Mouse (Mus musculus): ENCODE data around the gene Pgm2. TPM values are rescaled to one million over a fixed set of nuclear protein-coding genes. Genes with fewer than 3 reads are reported as not detected.

Pgm2 gene
- polyA plus RNA-seq, 1 experiment from 2014 or later = 39.9 TPM

DNA sequence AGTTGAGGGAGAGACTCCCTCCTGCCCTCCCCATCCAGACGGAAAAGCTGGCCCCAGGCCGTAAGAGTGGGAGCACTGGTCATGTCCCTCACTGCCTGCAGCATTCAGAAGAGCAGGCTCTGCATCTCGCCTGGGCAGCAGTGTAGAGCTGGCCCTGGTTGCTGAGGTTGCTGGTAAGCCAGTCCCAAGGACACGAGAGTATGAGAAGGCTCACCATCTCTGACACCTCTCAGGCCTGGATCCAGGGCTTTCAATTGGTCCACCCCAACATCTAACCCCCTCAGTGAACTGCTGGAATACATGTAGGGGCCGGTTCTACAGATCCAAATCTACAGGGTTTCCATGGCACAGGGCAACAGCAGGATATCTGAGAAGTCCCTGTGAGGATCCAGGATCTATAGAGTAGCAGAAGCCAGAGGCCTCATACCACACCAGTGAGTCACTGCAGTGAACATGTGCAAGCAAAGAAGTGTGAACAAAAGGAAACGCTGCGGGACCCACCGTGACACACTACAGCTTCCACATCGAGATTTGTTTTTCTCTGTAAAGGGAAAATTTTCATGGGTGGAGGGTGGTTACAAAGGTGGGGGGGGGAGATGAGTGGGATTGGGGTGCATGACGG is 53.7 kb downstream of the Pgm2 start:
- no peak for TF ChIP-seq CTCF (IDR thresholded peaks at IDR 0.05; ENCODE audit: low read depth)
- no peak overlapping the region for H3K4me3 ChIP-seq (ENCODE audit: low read depth, low read length)
- no peaks in the 10 kb centered on the region for H3K9me3 ChIP-seq (ENCODE audit: low read depth, low read length)
- no peaks in the 10 kb centered on the region for H3K27me3 ChIP-seq (ENCODE audit: insufficient read depth, low read length)
- 0 out of 2 replicates have a peak, but pooled peaks have one; percentile 20 for ATAC-seq (ENCODE audit: insufficient read depth)
- no peak overlapping the region for H3K27ac ChIP-seq (ENCODE audit: low read depth)
- no peak overlapping the region for H3K9ac ChIP-seq
- no peaks in the 10 kb centered on the region for H3K4me1 ChIP-seq (ENCODE audit: insufficient read depth)
- no peak for DNase-seq
- no peaks in the 10 kb centered on the region for H3K36me3 ChIP-seq (ENCODE audit: insufficient read depth)
- WGBS = 64% methylated on average over 10 of the region's 10 CpGs
- H3K4me2 ChIP-seq = no peak overlapping the region

DNA sequence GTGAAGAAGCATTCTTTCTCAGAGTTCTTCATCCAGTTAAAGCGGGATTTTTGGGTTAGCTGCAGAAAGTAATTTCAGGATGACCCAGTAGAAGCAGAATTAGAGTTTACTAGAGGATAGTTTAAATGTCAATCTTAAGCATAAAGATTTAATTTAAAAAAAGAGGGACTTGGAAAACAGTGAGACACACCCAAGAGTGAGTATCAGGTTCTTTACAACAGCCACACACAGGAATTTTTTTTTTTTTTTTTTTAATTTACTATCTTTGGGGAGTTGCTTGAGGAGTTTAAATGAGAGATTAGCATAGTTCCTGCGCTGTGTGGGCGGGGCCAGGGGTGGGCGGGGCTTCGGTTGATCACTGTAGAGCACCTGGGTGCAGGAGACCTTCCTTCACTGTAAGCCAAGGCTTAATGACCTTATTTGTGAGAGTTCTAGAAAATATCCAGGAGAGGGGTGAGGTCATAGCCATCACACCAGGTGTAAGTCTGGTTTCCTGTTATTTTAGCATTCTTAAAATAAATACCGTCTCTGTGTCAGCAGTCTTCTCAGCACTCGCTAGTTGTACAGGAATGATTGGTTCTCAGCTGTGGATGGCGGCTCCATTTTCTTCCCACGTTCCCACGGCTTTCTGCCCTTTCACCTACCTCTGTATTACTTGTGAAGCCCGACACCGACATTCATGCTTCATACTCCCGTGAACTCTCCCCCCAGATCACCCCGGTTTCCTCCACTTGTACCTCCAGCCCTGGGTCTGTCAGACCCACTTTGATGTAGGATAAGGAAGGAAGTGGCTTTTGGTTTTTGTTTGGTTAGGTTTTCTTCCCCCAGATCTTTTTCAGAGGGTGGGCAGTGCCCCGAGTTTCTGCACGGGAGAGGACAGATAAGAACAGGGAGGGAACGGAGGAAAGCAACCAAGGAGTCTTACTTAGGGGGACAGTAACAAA is 56.7 kb downstream of the Pgm2 start:
- Histone ChIP-seq H3K4me3 (ENCODE audit: low read depth, low read length) (no peak overlapping the region), H3K9me3 (ENCODE audit: low read depth, low read length) (no peaks in the 10 kb centered on the region), H3K4me1 (ENCODE audit: insufficient read depth) (no peaks in the 10 kb centered on the region), H3K27me3 (ENCODE audit: insufficient read depth, low read length) (no peaks in the 10 kb centered on the region), H3K4me2 (peak overlapping the region; percentile 50), H3K36me3 (ENCODE audit: insufficient read depth) (no peaks in the 10 kb centered on the region), H3K9ac (no peak overlapping the region), H3K27ac (ENCODE audit: low read depth) (no peak overlapping the region)
- TF ChIP-seq CTCF (IDR thresholded peaks at IDR 0.05; ENCODE audit: low read depth) = no peak
- WGBS = 14% methylated on average over 17 of the region's 17 CpGs
- DNase-seq (no peak), ATAC-seq (ENCODE audit: insufficient read depth) (peak; percentile 61)

DNA sequence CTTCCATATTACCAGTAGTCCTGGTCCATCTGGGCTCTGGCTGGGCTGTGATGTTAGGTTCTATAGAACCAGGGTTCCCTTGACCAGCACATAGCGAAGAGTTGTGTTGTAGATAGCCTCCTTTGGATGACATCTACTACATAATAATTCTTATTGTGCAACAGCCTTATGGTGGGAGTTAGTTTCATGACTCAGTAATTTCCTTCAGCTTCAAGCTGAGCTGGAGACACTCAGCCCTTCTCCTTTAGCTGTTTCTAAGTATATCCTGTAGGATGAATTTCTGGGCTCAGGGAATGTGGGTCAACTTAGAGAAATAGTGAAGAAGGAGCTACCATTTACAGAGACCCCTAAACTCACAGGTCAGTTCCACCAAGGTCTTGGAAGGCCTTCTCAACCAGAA is 60.6 kb downstream of the Pgm2 start:
- H3K9me3 ChIP-seq (ENCODE audit: low read depth, low read length) = no peaks in the 10 kb centered on the region
- peaks cover 7% of the 10 kb centered on the region; the same call in 1 of the 2 replicates for H3K4me1 ChIP-seq (ENCODE audit: insufficient read depth)
- no peak overlapping the region for H3K27ac ChIP-seq (ENCODE audit: low read depth)
- H3K4me2 ChIP-seq = no peak overlapping the region
- DNase-seq = no peak
- H3K27me3 ChIP-seq (ENCODE audit: insufficient read depth, low read length) = no peaks in the 10 kb centered on the region
- H3K36me3 ChIP-seq (ENCODE audit: insufficient read depth) = no peaks in the 10 kb centered on the region
- H3K9ac ChIP-seq = no peak overlapping the region
- H3K4me3 ChIP-seq (ENCODE audit: low read depth, low read length) = no peak overlapping the region
- 63% methylated on average over 1 of the region's 1 CpGs for WGBS
- no peak for ATAC-seq (ENCODE audit: insufficient read depth)
- no peak for TF ChIP-seq CTCF (IDR thresholded peaks at IDR 0.05; ENCODE audit: low read depth)

DNA sequence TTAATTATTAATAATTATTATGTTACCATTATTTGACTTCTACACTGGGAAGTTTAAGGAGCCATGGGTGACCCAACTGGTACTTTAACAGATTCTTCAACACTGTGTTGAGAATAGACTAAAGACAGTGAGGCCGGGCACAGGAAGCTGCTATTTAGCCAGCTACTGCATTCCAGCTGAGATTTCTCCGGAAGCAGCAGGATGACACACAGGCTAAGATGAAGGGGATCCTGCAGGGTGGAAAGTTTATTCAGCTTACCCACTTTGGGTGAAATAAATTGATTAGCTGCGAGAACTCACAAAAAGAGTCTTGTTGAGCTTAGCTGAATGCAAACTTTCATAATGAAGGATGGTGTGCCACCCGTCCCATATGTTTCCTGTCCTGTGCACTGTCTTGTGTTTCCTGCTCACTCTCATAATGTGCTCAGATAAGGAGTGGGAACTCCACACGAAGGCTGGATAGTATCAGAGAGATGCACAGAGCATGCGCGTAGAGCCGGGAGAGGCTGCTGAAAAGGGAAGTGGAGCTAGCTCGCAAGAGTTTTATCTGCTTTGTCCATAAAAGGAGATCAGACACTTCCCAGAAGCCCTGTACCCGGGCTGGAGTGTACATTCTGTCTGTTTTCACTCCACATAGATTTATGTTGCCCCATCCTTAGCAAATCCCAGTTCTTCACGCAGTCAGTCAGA is 63.3 kb downstream of the Pgm2 start, which contains the start of gene Tbc1d1:
TSS of gene Tbc1d1 (plus strand) at position 445 of the 690 bp plus-strand sequence.
- Histone ChIP-seq H3K4me3 (ENCODE audit: low read depth, low read length) (peak within 1 kb of the TSS; percentile 14), H3K9me3 (ENCODE audit: low read depth, low read length) (no peaks in the 10 kb centered on the region), H3K27me3 (ENCODE audit: insufficient read depth, low read length) (no peaks in the 10 kb centered on the region), H3K9ac (peak within 1 kb of the TSS; percentile 4), H3K27ac (ENCODE audit: low read depth) (peak within 1 kb of the TSS; percentile 97), H3K4me1 (ENCODE audit: insufficient read depth) (peaks cover 12% of the 10 kb centered on the region), H3K4me2 (peak within 1 kb of the TSS; percentile 99), H3K36me3 (ENCODE audit: insufficient read depth) (no peaks in the 10 kb centered on the region)
- 11% methylated on average over 11 of the region's 11 CpGs for WGBS
- DNase-seq (peak; percentile 97), ATAC-seq (ENCODE audit: insufficient read depth) (peak; percentile 96)
- no peak for TF ChIP-seq CTCF (IDR thresholded peaks at IDR 0.05; ENCODE audit: low read depth)

DNA sequence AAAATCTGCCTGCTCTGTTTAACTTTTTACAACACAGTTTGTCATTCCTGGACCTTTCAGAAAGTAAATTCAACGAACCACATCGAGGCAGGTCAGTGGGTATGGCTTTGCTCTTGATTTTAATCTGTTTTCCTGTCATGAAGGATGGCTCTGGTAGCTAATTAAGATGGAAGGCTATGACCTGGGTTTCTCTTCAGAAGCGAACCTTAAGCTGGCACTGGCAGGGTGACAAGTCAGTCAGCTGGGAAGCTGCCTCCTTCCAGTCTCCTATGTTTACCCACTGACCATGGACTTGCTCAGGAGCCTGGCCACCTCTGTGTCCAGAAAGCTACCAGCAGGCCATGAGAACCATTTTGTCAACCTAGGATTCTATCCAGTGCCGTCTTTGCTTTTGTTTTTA is 63.8 kb downstream of the Pgm2 start:
- ATAC-seq (ENCODE audit: insufficient read depth) (no peak), DNase-seq (no peak)
- TF ChIP-seq CTCF (IDR thresholded peaks at IDR 0.05; ENCODE audit: low read depth) = no peak
- Histone ChIP-seq H3K4me1 (ENCODE audit: insufficient read depth) (peaks cover 18% of the 10 kb centered on the region), H3K27me3 (ENCODE audit: insufficient read depth, low read length) (no peaks in the 10 kb centered on the region), H3K4me2 (peak overlapping the region; percentile 99), H3K9me3 (ENCODE audit: low read depth, low read length) (no peaks in the 10 kb centered on the region), H3K27ac (ENCODE audit: low read depth) (peak overlapping the region; percentile 97), H3K9ac (peak overlapping the region; percentile 4), H3K36me3 (ENCODE audit: insufficient read depth) (no peaks in the 10 kb centered on the region), H3K4me3 (ENCODE audit: low read depth, low read length) (peak overlapping the region; percentile 13)
- WGBS = 11% methylated on average over 4 of the region's 4 CpGs

DNA sequence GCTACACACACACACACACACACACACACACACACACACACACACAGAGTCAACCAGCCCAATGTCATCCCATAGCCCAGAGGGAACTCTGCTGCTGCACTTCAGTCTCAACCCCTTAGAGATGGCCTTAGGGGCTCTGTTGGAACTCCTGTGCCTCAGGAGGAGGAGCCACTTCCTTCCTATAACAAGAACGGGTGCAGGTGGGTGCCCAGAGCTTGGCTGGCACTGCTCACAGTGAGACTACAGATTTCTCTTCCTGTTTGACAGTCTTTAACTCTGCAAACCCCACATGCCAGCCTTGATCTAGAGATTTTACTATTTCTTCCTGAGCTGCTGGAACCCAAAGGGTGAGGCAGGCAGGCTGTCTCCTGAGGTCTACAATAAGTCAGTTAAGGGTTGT is 65.2 kb downstream of the Pgm2 start:
- Histone ChIP-seq H3K4me3 (ENCODE audit: low read depth, low read length) (peak overlapping the region; percentile 14), H3K9me3 (ENCODE audit: low read depth, low read length) (no peaks in the 10 kb centered on the region), H3K4me2 (peak overlapping the region; percentile 99), H3K36me3 (ENCODE audit: insufficient read depth) (peaks cover 3% of the 10 kb centered on the region; the same call in 1 of the 2 replicates), H3K9ac (no peak overlapping the region; the same call in 1 of the 2 replicates), H3K27me3 (ENCODE audit: insufficient read depth, low read length) (no peaks in the 10 kb centered on the region), H3K27ac (ENCODE audit: low read depth) (peak overlapping the region; percentile 97; the same call in 1 of the 2 replicates), H3K4me1 (ENCODE audit: insufficient read depth) (peaks cover 25% of the 10 kb centered on the region)
- no peak for DNase-seq
- no peak for TF ChIP-seq CTCF (IDR thresholded peaks at IDR 0.05; ENCODE audit: low read depth)
- no peak for ATAC-seq (ENCODE audit: insufficient read depth)
- 24% methylated on average over 1 of the region's 1 CpGs for WGBS
